ENCODE assay signal across 23 mouse cellular contexts in genomic region chr3:146927311-146928015, GRCm38 (mm10).
DNase-seq lines count a peak whose midpoint lies in the region; ATAC-seq and TF ChIP-seq lines count a peak whose summit lies in the region.
"Had no signal": no experiment of that assay in that cellular context is flagged by ENCODE, and none has a peak within 500 bp of the region (broad histone marks: within the 10 kb centered on the region; RNA-seq: fewer than 3 reads in every experiment).

No protein-coding gene starts in this region.

- H3K27ac ChIP-seq in stomach, embryonic 15.5 days, result no peak overlapping the region
- no peak overlapping the region for H3K27ac ChIP-seq in stomach, postnatal 0 days (replicated peaks)
- H3K27ac ChIP-seq: embryonic facial prominence, embryonic 13.5 days; embryonic facial prominence, embryonic 15.5 days; forebrain, embryonic 13.5 days; forebrain, embryonic 15.5 days had no signal

- whole genome bisulfite sequencing in stomach, embryonic 15.5 days, result 64% methylated on average over 6 of the region's 6 CpGs
- WGBS in stomach, postnatal 0 days, result 51% methylated on average over 6 of the region's 6 CpGs

- DNase-seq in heart, adult 11 months, result peak; percentile 42
- no peak for DNase-seq in heart, postnatal 4 days
- peak; percentile 32 for DNase-seq in stomach, postnatal 0 days (ENCODE audit: low spot score)
- no peak for DNase-seq in cerebellum, postnatal 25 days
- DNase-seq: adrenal gland, adult 2 months; adrenal gland, postnatal 10 days; adrenal gland, postnatal 25 days; B cell, adult 2 months; cerebellum, adult 11 months; cerebellum, adult 18-20 months; cerebellum, adult 8-10 months; cerebellum, adult 9-11 months; cerebellum, postnatal 36 days; embryo, embryonic 11 days; forebrain, postnatal 0 days had no signal

- peak; percentile 92 for ATAC-seq in stomach, embryonic 15.5 days (ENCODE audit: insufficient read depth, low FRiP score, low read depth)
- ATAC-seq in stomach, postnatal 0 days (ENCODE audit: low FRiP score, low TSS enrichment), result peak; percentile 85
- ATAC-seq in erythroid progenitor cell, adult 5-6 weeks (replicated peaks; ENCODE audit: low FRiP score, poor library complexity, severe bottlenecking), result no peak
- ATAC-seq: CD4-positive, CD25-positive, alpha-beta regulatory T cell, adult 4 months; forebrain, embryonic 13.5 days; forebrain, embryonic 15.5 days; forebrain, postnatal 0 days had no signal

- H3K9me3 ChIP-seq in stomach, embryonic 15.5 days, result no peaks in the 10 kb centered on the region
- no peaks in the 10 kb centered on the region for H3K9me3 ChIP-seq in stomach, postnatal 0 days (ENCODE audit: control insufficient read depth, low read length)
- H3K9me3 ChIP-seq: embryonic facial prominence, embryonic 13.5 days; embryonic facial prominence, embryonic 15.5 days; forebrain, embryonic 13.5 days; forebrain, embryonic 15.5 days had no signal

- no peak for TF ChIP-seq CTCF in stomach, postnatal 0 days (IDR thresholded peaks at IDR 0.05; ENCODE audit: low read depth)

- no peak for TF ChIP-seq EP300 in stomach, postnatal 0 days (optimal IDR thresholded peaks at IDR 0.05)

- no peak overlapping the region for H3K4me2 ChIP-seq in stomach, embryonic 15.5 days
- no peak overlapping the region for H3K4me2 ChIP-seq in stomach, postnatal 0 days (replicated peaks; ENCODE audit: low read depth)
- H3K4me2 ChIP-seq: embryonic facial prominence, embryonic 13.5 days; embryonic facial prominence, embryonic 15.5 days; forebrain, embryonic 13.5 days; forebrain, embryonic 15.5 days had no signal

- no peak overlapping the region for H3K4me3 ChIP-seq in stomach, embryonic 15.5 days (replicated peaks)
- H3K4me3 ChIP-seq in stomach, postnatal 0 days (ENCODE audit: low read depth, low read length), result no peak overlapping the region
- H3K4me3 ChIP-seq: embryonic facial prominence, embryonic 13.5 days; embryonic facial prominence, embryonic 15.5 days; erythroblast, embryonic 14.5 days; forebrain, embryonic 13.5 days; forebrain, embryonic 15.5 days had no signal

- no peaks in the 10 kb centered on the region for H3K27me3 ChIP-seq in stomach, embryonic 15.5 days (replicated peaks)
- no peaks in the 10 kb centered on the region for H3K27me3 ChIP-seq in stomach, postnatal 0 days (ENCODE audit: control insufficient read depth, insufficient read depth, low read length)
- H3K27me3 ChIP-seq: embryonic facial prominence, embryonic 13.5 days; embryonic facial prominence, embryonic 15.5 days; forebrain, embryonic 13.5 days; forebrain, embryonic 15.5 days had no signal

- no peaks in the 10 kb centered on the region for H3K36me3 ChIP-seq in stomach, embryonic 15.5 days
- H3K36me3 ChIP-seq in stomach, postnatal 0 days (ENCODE audit: control insufficient read depth, insufficient read depth, low read length), result no peaks in the 10 kb centered on the region
- H3K36me3 ChIP-seq: embryonic facial prominence, embryonic 13.5 days; embryonic facial prominence, embryonic 15.5 days had no signal

- no peaks in the 10 kb centered on the region for H3K4me1 ChIP-seq in stomach, embryonic 15.5 days
- H3K4me1 ChIP-seq in stomach, postnatal 0 days (replicated peaks; ENCODE audit: control insufficient read depth, insufficient read depth), result no peaks in the 10 kb centered on the region
- H3K4me1 ChIP-seq: embryonic facial prominence, embryonic 13.5 days; embryonic facial prominence, embryonic 15.5 days; forebrain, embryonic 13.5 days; forebrain, embryonic 15.5 days had no signal

- H3K9ac ChIP-seq in stomach, embryonic 15.5 days, result no peak overlapping the region
- H3K9ac ChIP-seq in stomach, postnatal 0 days (ENCODE audit: low read length), result no peak overlapping the region
- H3K9ac ChIP-seq: embryonic facial prominence, embryonic 13.5 days; embryonic facial prominence, embryonic 15.5 days; forebrain, embryonic 13.5 days; forebrain, embryonic 15.5 days; forebrain, postnatal 0 days had no signal

Comparison
In these comparisons a context has a peak if more than half of its experiments do, and no peak if none do; other contexts are left out.
1. DNase-seq: peak in heart, adult 11 months (single experiment) and stomach, postnatal 0 days (single experiment); none in heart, postnatal 4 days (single experiment) and cerebellum, postnatal 25 days (0 of 2).